Mouse (Mus musculus) hindbrain, embryonic 16.5 days (tissue): ENCODE data around the gene Cachd1. TPM values are rescaled to one million over a fixed set of nuclear protein-coding genes. Genes with fewer than 3 reads are reported as not detected.

ENCODE experiments used
- ATAC-seq: fragments of 200-750 bp; cut with Nextera tagmentation; 2 replicates; pipeline ENCODE4 v1.8.0; 2017; ENCODE audit warnings: moderate TSS enrichment, moderate library complexity
- H3K27ac ChIP-seq: fragments of 300-500 bp; sonication (generic); 2 replicates; pipeline ENCODE4 v1.5.1; 2014; ENCODE audit warnings: low read depth, mild to moderate bottlenecking, control low read depth, low read length, moderate library complexity
- H3K27me3 ChIP-seq: fragments of 300-500 bp; sonication (generic); replicated peaks from 2 replicates; pipeline ENCODE4 v1.6.1; 2014; ENCODE audit warnings: low read length; ENCODE audit not compliant: control insufficient read depth, insufficient read depth
- H3K36me3 ChIP-seq: fragments of 300-500 bp; sonication (generic); 2 replicates; pipeline ENCODE4 v1.6.1; 2014; ENCODE audit warnings: mild to moderate bottlenecking, low read length, moderate library complexity, mixed read lengths; ENCODE audit not compliant: control insufficient read depth, insufficient read depth
- H3K4me1 ChIP-seq: fragments of 300-500 bp; sonication (generic); 2 replicates; pipeline ENCODE4 v1.6.1; 2014; ENCODE audit warnings: low read depth, low read length; ENCODE audit not compliant: control insufficient read depth, insufficient read depth
- H3K4me2 ChIP-seq: fragments of 300-500 bp; sonication (generic); 2 replicates; pipeline ENCODE4 v1.6.1; 2014; ENCODE audit warnings: mild to moderate bottlenecking, low read length, control low read depth, moderate library complexity
- H3K4me3 ChIP-seq: fragments of 300-500 bp; sonication (generic); 2 replicates; pipeline ENCODE4 v1.5.1; 2014; ENCODE audit warnings: mild to moderate bottlenecking, low read length, control low read depth, moderate library complexity
- H3K9ac ChIP-seq: fragments of 300-500 bp; sonication (generic); 2 replicates; pipeline ENCODE4 v1.6.1; 2014; ENCODE audit warnings: low read depth, mild to moderate bottlenecking, control low read depth, low read length, moderate library complexity
- H3K9me3 ChIP-seq: fragments of 300-500 bp; sonication (generic); 2 replicates; pipeline ENCODE4 v1.6.1; 2014; ENCODE audit warnings: mild to moderate bottlenecking, low read length, moderate library complexity; ENCODE audit not compliant: control insufficient read depth
- WGBS: fragments of 180-500 bp; shearing (Covaris S2); extraction: QIAGEN DNeasy Blood & Tissue Kit; methylation state at CpG from one replicate; pipeline ENCODE4 v1.1.7; 2014; 5-methylcytosine and 5-hydroxymethylcytosine counted together
- polyA plus RNA-seq: library from polyadenylated mRNA; unstranded; fragments of >200 nt; fragmentation: Nextera tagmentation; extraction: Ambion mirVana; gene quantifications from 2 replicates; pipeline ENCODE4 v1.2.1, GENCODE M21; 2015

Gene Cachd1
- polyA plus RNA-seq, 1 experiment from 2014 or later = 10.6 TPM

DNA sequence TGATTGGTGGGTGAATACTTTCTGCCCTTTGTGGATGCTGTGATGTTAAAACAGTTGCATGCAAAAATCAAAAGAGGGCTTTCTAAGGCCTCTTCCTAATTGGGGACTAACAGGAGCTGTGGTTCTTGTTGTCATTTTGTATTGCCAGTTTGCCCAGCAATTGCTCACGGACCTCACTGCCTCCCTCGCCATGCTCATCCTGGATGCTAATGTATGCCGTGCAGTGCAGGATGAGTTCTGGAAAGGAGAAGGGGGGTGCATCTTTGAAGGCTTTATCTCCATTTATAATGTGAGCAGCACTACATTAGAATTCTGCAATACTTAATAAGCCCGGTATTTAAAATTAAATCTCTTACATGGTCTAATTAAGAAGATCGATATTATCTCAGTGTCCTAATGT is 66.6 kb downstream of the Cachd1 start:
- Histone ChIP-seq H3K4me1 (peaks cover 6% of the 10 kb centered on the region), H3K4me3 (no peak overlapping the region), H3K9ac (no peak overlapping the region), H3K9me3 (no peaks in the 10 kb centered on the region), H3K36me3 (no peaks in the 10 kb centered on the region), H3K4me2 (no peak overlapping the region), H3K27me3 (no peaks in the 10 kb centered on the region), H3K27ac (no peak overlapping the region)
- 39% methylated on average over 5 of the region's 5 CpGs for WGBS
- no peak for ATAC-seq

GRCm38 (mm10) chr4:100850846-100851495 is 74.5 kb downstream of the Cachd1 start:
- H3K9me3 ChIP-seq = no peaks in the 10 kb centered on the region
- H3K4me1 ChIP-seq = peaks cover 5% of the 10 kb centered on the region
- no peak overlapping the region for H3K27ac ChIP-seq
- H3K4me2 ChIP-seq = no peak overlapping the region
- 86% methylated on average over 7 of the region's 7 CpGs for WGBS
- H3K27me3 ChIP-seq = no peaks in the 10 kb centered on the region
- no peaks in the 10 kb centered on the region for H3K36me3 ChIP-seq
- no peak overlapping the region for H3K4me3 ChIP-seq
- no peak overlapping the region for H3K9ac ChIP-seq
- ATAC-seq = no peak

DNA sequence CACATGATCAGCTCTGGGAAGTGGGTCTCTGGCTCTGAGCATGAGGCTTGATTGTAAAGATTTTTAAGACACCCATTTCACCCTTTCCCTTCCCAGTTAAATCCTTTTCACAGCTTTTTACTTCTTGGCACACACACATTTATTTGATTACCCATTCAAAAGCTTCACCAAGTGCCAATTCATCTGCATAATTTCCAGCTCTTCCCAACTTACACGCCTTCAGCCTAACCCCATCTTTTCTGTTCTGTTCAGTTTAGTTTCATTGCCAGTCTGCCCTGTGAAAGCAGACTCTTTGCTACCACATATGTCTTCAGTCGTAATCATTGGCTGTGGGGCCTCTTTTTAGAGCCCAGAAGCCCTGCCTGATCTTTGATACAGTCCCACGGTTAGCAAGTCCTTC is 76.0 kb downstream of the Cachd1 start:
- Histone ChIP-seq H3K4me1 (peaks cover 12% of the 10 kb centered on the region), H3K9me3 (no peaks in the 10 kb centered on the region), H3K9ac (no peak overlapping the region), H3K27me3 (no peaks in the 10 kb centered on the region), H3K27ac (peak overlapping the region; percentile 23; the same call in 1 of the 2 replicates), H3K36me3 (no peaks in the 10 kb centered on the region), H3K4me3 (no peak overlapping the region), H3K4me2 (no peak overlapping the region)
- ATAC-seq = no peak
- 39% methylated on average over 3 of the region's 3 CpGs for WGBS

- Histone ChIP-seq H3K4me1 (peaks cover 13% of the 10 kb centered on the region), H3K9me3 (no peaks in the 10 kb centered on the region), H3K4me3 (no peak overlapping the region), H3K9ac (no peak overlapping the region), H3K4me2 (no peak overlapping the region), H3K27me3 (no peaks in the 10 kb centered on the region), H3K27ac (peak overlapping the region; percentile 9; the same call in 1 of the 2 replicates), H3K36me3 (no peaks in the 10 kb centered on the region)
- 69% methylated on average over 1 of the region's 1 CpGs for WGBS
- ATAC-seq = no peak
Observed at GRCm38 (mm10) chr4:100853426-100853825, 77.0 kb downstream of the Cachd1 start.

- Histone ChIP-seq H3K27me3 (no peaks in the 10 kb centered on the region), H3K9me3 (no peaks in the 10 kb centered on the region), H3K9ac (no peak overlapping the region), H3K27ac (0 out of 2 replicates have a peak overlapping the region, but pooled peaks have one; percentile 20), H3K4me3 (no peak overlapping the region), H3K4me1 (peaks cover 13% of the 10 kb centered on the region), H3K4me2 (no peak overlapping the region), H3K36me3 (no peaks in the 10 kb centered on the region)
- 79% methylated on average over 4 of the region's 4 CpGs for WGBS
- ATAC-seq = peak; percentile 67; the same call in 1 of the 2 replicates
Observed at GRCm38 (mm10) chr4:100855373-100855772, 78.9 kb downstream of the Cachd1 start.

DNA sequence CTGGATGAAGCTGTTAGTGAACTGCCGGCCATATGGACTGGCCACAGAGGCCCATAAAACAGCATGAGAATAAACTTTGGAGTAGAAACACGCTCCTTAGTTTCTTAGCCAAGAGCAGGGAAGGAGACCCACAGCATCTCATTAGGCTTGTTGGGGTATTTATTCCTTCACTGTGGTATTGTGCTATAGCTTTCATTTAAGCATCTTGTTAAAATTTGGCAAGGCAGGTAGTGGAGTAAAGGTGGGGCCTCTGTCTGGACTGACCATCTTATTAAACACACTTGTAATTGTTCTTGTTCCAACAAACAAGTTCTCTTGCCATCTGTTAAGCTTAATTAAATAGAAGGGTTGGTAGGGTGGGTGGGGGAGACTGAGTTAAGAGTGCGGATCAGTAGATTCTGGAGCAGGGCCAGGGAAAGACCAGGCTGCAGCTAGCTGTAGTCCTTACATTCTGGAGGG is 81.0 kb downstream of the Cachd1 start:
- ATAC-seq = no peak
- H3K4me3 ChIP-seq = no peak overlapping the region
- H3K4me1 ChIP-seq = peaks cover 13% of the 10 kb centered on the region
- no peaks in the 10 kb centered on the region for H3K36me3 ChIP-seq
- H3K27ac ChIP-seq = no peak overlapping the region
- 38% methylated on average over 3 of the region's 3 CpGs for WGBS
- H3K27me3 ChIP-seq = no peaks in the 10 kb centered on the region
- H3K9me3 ChIP-seq = no peaks in the 10 kb centered on the region
- no peak overlapping the region for H3K9ac ChIP-seq
- no peak overlapping the region for H3K4me2 ChIP-seq

DNA sequence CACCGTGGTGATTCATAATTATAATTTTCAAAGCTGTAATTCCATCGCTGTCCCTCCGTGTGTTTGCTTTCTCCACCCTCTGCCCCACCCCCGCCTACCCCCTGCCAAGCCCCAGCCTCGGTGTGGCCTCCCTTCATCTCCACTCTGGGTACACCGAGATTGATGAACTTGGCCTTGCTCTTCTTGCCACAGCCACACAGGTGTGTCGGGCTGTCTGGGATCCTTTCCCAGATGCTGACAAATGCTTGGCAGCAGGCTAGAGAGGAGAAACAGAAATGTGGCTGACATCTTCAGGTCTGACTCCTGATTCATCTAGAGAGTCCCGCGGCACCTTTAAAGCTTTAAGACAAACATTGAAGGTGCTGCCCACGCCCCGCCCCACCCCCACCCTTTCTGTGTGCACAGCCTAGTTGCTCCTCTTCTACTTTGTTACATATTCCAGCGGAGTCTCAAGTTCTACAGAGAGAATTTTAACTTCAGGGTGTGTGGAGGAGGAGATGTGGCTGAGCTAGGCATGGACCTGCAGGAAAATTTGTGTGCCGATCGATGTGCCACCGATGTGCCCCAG is 87.5 kb downstream of the Cachd1 start:
- H3K27ac ChIP-seq = no peak overlapping the region
- no peak overlapping the region for H3K4me2 ChIP-seq
- no peaks in the 10 kb centered on the region for H3K36me3 ChIP-seq
- H3K4me3 ChIP-seq = no peak overlapping the region
- H3K9ac ChIP-seq = no peak overlapping the region
- no peaks in the 10 kb centered on the region for H3K9me3 ChIP-seq
- peaks cover 15% of the 10 kb centered on the region for H3K4me1 ChIP-seq
- no peak for ATAC-seq
- WGBS = 53% methylated on average over 15 of the region's 15 CpGs
- no peaks in the 10 kb centered on the region for H3K27me3 ChIP-seq

- no peak overlapping the region for H3K27ac ChIP-seq
- no peak overlapping the region for H3K4me3 ChIP-seq
- peak overlapping the region; percentile 24 for H3K4me2 ChIP-seq
- H3K36me3 ChIP-seq = no peaks in the 10 kb centered on the region
- H3K27me3 ChIP-seq = no peaks in the 10 kb centered on the region
- 20% methylated on average over 13 of the region's 13 CpGs for WGBS
- no peak for ATAC-seq
- no peak overlapping the region for H3K9ac ChIP-seq
- H3K9me3 ChIP-seq = no peaks in the 10 kb centered on the region
- peaks cover 15% of the 10 kb centered on the region for H3K4me1 ChIP-seq
Observed at GRCm38 (mm10) chr4:100865423-100865822, 88.9 kb downstream of the Cachd1 start.

- 26% methylated on average over 12 of the region's 12 CpGs for WGBS
- 0 out of 2 replicates have a peak, but pooled peaks have one; percentile 32 for ATAC-seq
- no peak overlapping the region for H3K27ac ChIP-seq
Observed at GRCm38 (mm10) chr4:100865962-100866703, 89.7 kb downstream of the Cachd1 start.

More at GRCm38 (mm10) chr4:100865962-100866703, 89.7 kb downstream of the Cachd1 start:
- H3K27me3 ChIP-seq = no peaks in the 10 kb centered on the region
- no peak overlapping the region for H3K4me3 ChIP-seq
- 0 out of 2 replicates have a peak overlapping the region, but pooled peaks have one; percentile 2 for H3K9ac ChIP-seq
- H3K36me3 ChIP-seq = no peaks in the 10 kb centered on the region
- peaks cover 15% of the 10 kb centered on the region for H3K4me1 ChIP-seq
- H3K9me3 ChIP-seq = no peaks in the 10 kb centered on the region
- no peak overlapping the region for H3K4me2 ChIP-seq
